Mouse (Mus musculus): ENCODE measurements around the gene Fbxo48. TPM values are rescaled to one million over a fixed set of nuclear protein-coding genes. Genes with fewer than 3 reads are reported as not detected.

The Fbxo48 gene
- polyA plus RNA-seq, 1 experiment: 2.3 TPM

DNA sequence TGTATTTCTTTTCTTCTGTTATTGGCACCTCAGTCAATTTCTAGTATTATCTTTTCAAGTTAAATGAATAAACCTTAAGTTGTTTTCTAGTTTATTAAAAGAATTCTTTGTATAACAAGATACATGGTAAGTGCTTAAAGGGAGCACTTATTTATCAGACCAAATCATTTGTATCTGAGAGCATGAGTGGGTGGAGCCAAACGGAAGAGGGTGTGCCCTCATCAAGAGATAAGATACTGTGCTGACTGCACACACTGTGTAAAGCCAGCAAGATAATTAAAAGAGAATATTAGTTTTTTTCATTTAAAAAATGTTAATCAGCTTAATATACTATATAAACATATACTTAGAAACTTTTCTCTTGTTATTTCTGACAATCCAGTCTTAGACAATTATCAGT, 7.3 kb downstream of the Fbxo48 start:
- no peak for TF ChIP-seq POLR2A (IDR thresholded peaks at IDR 0.05; ENCODE audit: control insufficient read depth, extremely low read depth, insufficient read depth, low read length, poor library complexity)
- TF ChIP-seq CTCF (IDR thresholded peaks at IDR 0.05; ENCODE audit: borderline replicate concordance, control insufficient read depth, extremely low read depth, insufficient read depth, low read length, poor library complexity): no peak
- 98% methylated on average over 1 of the region's 1 CpGs for WGBS
- no peak overlapping the region for H3K27ac ChIP-seq (ENCODE audit: control insufficient read depth, insufficient read depth, low read length)

GRCm38 (mm10) chr11:16967806-16968205, 16.6 kb downstream of the Fbxo48 start:
- Histone ChIP-seq H3K27ac (ENCODE audit: control insufficient read depth, insufficient read depth, low read length) (no peak overlapping the region), H3K4me1 (replicated peaks; ENCODE audit: control insufficient read depth, insufficient read depth, low read length) (no peaks in the 10 kb centered on the region), H3K36me3 (ENCODE audit: control insufficient read depth, insufficient read depth, low read length) (no peaks in the 10 kb centered on the region), H3K27me3 (ENCODE audit: control insufficient read depth, insufficient read depth, low read length) (no peaks in the 10 kb centered on the region), H3K4me3 (ENCODE audit: control insufficient read depth, insufficient read depth, low read length) (no peak overlapping the region)
- WGBS: 5% methylated on average over 2 of the region's 2 CpGs
- DNase-seq: no peak
- TF ChIP-seq CTCF (IDR thresholded peaks at IDR 0.05; ENCODE audit: borderline replicate concordance, control insufficient read depth, extremely low read depth, insufficient read depth, low read length, poor library complexity): no peak
- no peak for TF ChIP-seq POLR2A (IDR thresholded peaks at IDR 0.05; ENCODE audit: control insufficient read depth, extremely low read depth, insufficient read depth, low read length, poor library complexity)

More for the DNA sequence above, 7.3 kb downstream of the Fbxo48 start:
- no peak for DNase-seq
- Histone ChIP-seq H3K4me1 (replicated peaks; ENCODE audit: control insufficient read depth, insufficient read depth, low read length) (no peaks in the 10 kb centered on the region), H3K36me3 (ENCODE audit: control insufficient read depth, insufficient read depth, low read length) (no peaks in the 10 kb centered on the region), H3K27me3 (ENCODE audit: control insufficient read depth, insufficient read depth, low read length) (no peaks in the 10 kb centered on the region), H3K4me3 (ENCODE audit: control insufficient read depth, insufficient read depth, low read length) (no peak overlapping the region)

DNA sequence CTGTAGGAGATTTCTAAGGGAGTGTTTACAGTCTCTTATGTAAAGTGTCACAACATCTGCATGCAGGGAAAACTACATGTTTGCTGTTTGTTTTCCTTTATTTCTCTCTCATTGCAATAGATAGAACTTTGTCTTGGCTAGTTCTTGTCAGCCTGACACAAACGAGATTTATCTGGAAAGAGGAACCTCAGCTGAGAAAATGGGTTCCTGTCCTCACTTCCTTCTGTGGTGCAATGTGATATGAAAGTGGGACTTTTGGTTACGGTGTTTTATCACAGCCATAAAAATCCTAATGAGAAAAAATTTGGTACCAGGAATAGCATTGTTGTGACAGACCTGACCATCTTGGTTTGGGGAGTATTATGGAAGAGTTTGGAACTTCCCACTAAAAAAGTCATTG, 18.5 kb downstream of the Fbxo48 start:
- Histone ChIP-seq H3K4me1 (replicated peaks; ENCODE audit: control insufficient read depth, insufficient read depth, low read length) (no peaks in the 10 kb centered on the region), H3K4me3 (ENCODE audit: control insufficient read depth, insufficient read depth, low read length) (no peak overlapping the region), H3K36me3 (ENCODE audit: control insufficient read depth, insufficient read depth, low read length) (no peaks in the 10 kb centered on the region), H3K27me3 (ENCODE audit: control insufficient read depth, insufficient read depth, low read length) (no peaks in the 10 kb centered on the region), H3K27ac (ENCODE audit: control insufficient read depth, insufficient read depth, low read length) (no peak overlapping the region)
- WGBS: 30% methylated on average over 2 of the region's 2 CpGs
- no peak for DNase-seq
- no peak for TF ChIP-seq POLR2A (IDR thresholded peaks at IDR 0.05; ENCODE audit: control insufficient read depth, extremely low read depth, insufficient read depth, low read length, poor library complexity)

DNA sequence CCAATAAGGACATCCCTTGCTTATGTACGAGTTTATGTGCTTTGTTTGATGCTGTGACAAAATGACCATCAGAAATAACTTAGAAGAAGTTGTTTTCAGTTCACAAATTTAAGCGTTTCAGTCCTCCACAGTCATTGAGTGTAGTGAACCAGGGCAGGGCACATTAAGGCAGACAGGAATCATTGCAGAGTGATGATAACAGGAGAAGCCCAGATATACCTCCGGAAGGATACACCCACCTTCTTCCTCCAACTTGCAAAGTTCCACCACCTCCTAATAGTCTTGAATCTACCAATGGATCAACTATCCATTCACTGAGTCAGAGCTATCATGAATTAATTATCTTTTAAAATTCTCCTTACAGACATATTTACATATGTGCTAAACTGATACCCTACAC, 20.9 kb downstream of the Fbxo48 start:
- DNase-seq: no peak
- no peaks in the 10 kb centered on the region for H3K27me3 ChIP-seq (ENCODE audit: control insufficient read depth, insufficient read depth, low read length)
- no peak overlapping the region for H3K4me3 ChIP-seq (ENCODE audit: control insufficient read depth, insufficient read depth, low read length)
- no peak for TF ChIP-seq CTCF (IDR thresholded peaks at IDR 0.05; ENCODE audit: borderline replicate concordance, control insufficient read depth, extremely low read depth, insufficient read depth, low read length, poor library complexity)
- no peak for TF ChIP-seq POLR2A (IDR thresholded peaks at IDR 0.05; ENCODE audit: control insufficient read depth, extremely low read depth, insufficient read depth, low read length, poor library complexity)
- H3K4me1 ChIP-seq (replicated peaks; ENCODE audit: control insufficient read depth, insufficient read depth, low read length): no peaks in the 10 kb centered on the region
- WGBS: 94% methylated on average over 3 of the region's 3 CpGs
- no peaks in the 10 kb centered on the region for H3K36me3 ChIP-seq (ENCODE audit: control insufficient read depth, insufficient read depth, low read length)
- H3K27ac ChIP-seq (ENCODE audit: control insufficient read depth, insufficient read depth, low read length): no peak overlapping the region

DNA sequence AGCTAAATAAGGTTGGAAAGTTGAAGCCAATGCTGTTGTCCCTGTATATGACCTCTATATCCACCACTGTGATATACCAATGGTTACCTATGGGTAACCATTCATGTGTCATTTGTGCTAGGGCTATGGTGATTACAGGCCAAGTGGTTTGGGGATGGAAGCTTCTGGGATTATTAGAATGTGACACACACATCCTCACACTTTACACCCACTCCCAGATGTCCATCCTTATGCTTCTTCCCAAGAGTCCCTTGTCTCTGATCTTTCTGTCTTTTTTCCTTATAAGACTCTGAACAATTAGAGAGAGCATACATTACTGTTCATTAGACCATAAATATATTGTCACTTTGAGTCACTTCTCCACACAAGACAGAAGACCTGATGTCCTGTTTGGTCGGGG, 21.9 kb downstream of the Fbxo48 start:
- H3K27me3 ChIP-seq (ENCODE audit: control insufficient read depth, insufficient read depth, low read length): no peaks in the 10 kb centered on the region
- no peaks in the 10 kb centered on the region for H3K4me1 ChIP-seq (replicated peaks; ENCODE audit: control insufficient read depth, insufficient read depth, low read length)
- no peak for DNase-seq
- WGBS: 95% methylated on average over 1 of the region's 1 CpGs
- H3K27ac ChIP-seq (ENCODE audit: control insufficient read depth, insufficient read depth, low read length): no peak overlapping the region
- H3K4me3 ChIP-seq (ENCODE audit: control insufficient read depth, insufficient read depth, low read length): no peak overlapping the region
- no peaks in the 10 kb centered on the region for H3K36me3 ChIP-seq (ENCODE audit: control insufficient read depth, insufficient read depth, low read length)
- TF ChIP-seq CTCF (IDR thresholded peaks at IDR 0.05; ENCODE audit: borderline replicate concordance, control insufficient read depth, extremely low read depth, insufficient read depth, low read length, poor library complexity) (no peak), POLR2A (IDR thresholded peaks at IDR 0.05; ENCODE audit: control insufficient read depth, extremely low read depth, insufficient read depth, low read length, poor library complexity) (no peak)

- H3K27me3 ChIP-seq (ENCODE audit: control insufficient read depth, insufficient read depth, low read length): no peaks in the 10 kb centered on the region
- H3K36me3 ChIP-seq (ENCODE audit: control insufficient read depth, insufficient read depth, low read length): no peaks in the 10 kb centered on the region
- no peaks in the 10 kb centered on the region for H3K4me1 ChIP-seq (replicated peaks; ENCODE audit: control insufficient read depth, insufficient read depth, low read length)
- no peak for TF ChIP-seq CTCF (IDR thresholded peaks at IDR 0.05; ENCODE audit: borderline replicate concordance, control insufficient read depth, extremely low read depth, insufficient read depth, low read length, poor library complexity)
- TF ChIP-seq POLR2A (IDR thresholded peaks at IDR 0.05; ENCODE audit: control insufficient read depth, extremely low read depth, insufficient read depth, low read length, poor library complexity): no peak
- no peak for DNase-seq
- H3K4me3 ChIP-seq (ENCODE audit: control insufficient read depth, insufficient read depth, low read length): no peak overlapping the region
- no peak overlapping the region for H3K27ac ChIP-seq (ENCODE audit: control insufficient read depth, insufficient read depth, low read length)
- WGBS: 15% methylated on average over 4 of the region's 4 CpGs
Observed at GRCm38 (mm10) chr11:16976937-16977336, 25.8 kb downstream of the Fbxo48 start.

DNA sequence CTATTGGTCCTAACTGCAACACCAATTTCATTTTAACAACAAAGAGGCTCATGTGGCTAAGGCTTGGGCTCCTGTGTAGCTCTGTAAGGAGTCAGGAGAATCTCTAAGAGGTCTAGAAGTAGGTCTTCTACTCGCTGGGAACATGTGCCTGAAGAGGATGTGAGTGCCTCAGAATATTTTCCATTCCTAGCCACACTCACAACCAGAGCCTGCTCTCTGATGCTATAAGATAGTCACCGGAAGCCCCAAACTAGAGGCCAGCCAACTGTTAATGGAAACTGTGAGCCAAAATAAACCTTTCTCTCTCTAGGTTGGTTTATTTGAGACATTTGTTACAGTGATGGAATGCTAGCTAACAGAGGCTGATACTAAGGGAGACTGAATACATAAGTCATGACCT, 26.4 kb downstream of the Fbxo48 start:
- 40% methylated on average over 2 of the region's 2 CpGs for WGBS
- no peak overlapping the region for H3K27ac ChIP-seq (ENCODE audit: control insufficient read depth, insufficient read depth, low read length)
- TF ChIP-seq CTCF (IDR thresholded peaks at IDR 0.05; ENCODE audit: borderline replicate concordance, control insufficient read depth, extremely low read depth, insufficient read depth, low read length, poor library complexity) (no peak), POLR2A (IDR thresholded peaks at IDR 0.05; ENCODE audit: control insufficient read depth, extremely low read depth, insufficient read depth, low read length, poor library complexity) (no peak)
- H3K4me3 ChIP-seq (ENCODE audit: control insufficient read depth, insufficient read depth, low read length): no peak overlapping the region
- no peak for DNase-seq
- no peaks in the 10 kb centered on the region for H3K27me3 ChIP-seq (ENCODE audit: control insufficient read depth, insufficient read depth, low read length)
- H3K4me1 ChIP-seq (replicated peaks; ENCODE audit: control insufficient read depth, insufficient read depth, low read length): 0 out of 2 replicates have a peak, but pooled peaks cover 2% of the 10 kb centered on the region
- no peaks in the 10 kb centered on the region for H3K36me3 ChIP-seq (ENCODE audit: control insufficient read depth, insufficient read depth, low read length)

Data from thymus, adult 2 months (tissue).